Mouse (Mus musculus) heart, embryonic 14.5 days (tissue): ENCODE data around the gene Csrp2. TPM values are rescaled to one million over a fixed set of nuclear protein-coding genes. Genes with fewer than 3 reads are reported as not detected.

ENCODE experiments used
- ATAC-seq: fragments of 200-750 bp; cut with Nextera tagmentation; 2 replicates; pipeline ENCODE4 v1.8.0; 2017; ENCODE audit warnings: low read depth, moderate TSS enrichment; ENCODE audit not compliant: insufficient number of reproducible peaks, insufficient read depth, low FRiP score
- H3K27ac ChIP-seq, 2 experiments: fragments of 200-500 bp in 1 of 2; fragments of 300-500 bp in 1 of 2; sonication (generic) in 1 of 2; replicated peaks in 1 of 2; 2 replicates each; pipeline ENCODE4 v1.5.1; 2012 to 2014; ENCODE audit warnings: low read depth in 2 of 2, low read length in 2 of 2, control low read depth in 1 of 2, mild to moderate bottlenecking in 1 of 2, mixed read lengths in 1 of 2; ENCODE audit not compliant: control insufficient read depth in 1 of 2, insufficient read depth in 1 of 2
- H3K27me3 ChIP-seq: fragments of 300-500 bp; sonication (generic); 2 replicates; pipeline ENCODE4 v1.6.1; 2014; ENCODE audit warnings: mild to moderate bottlenecking, low read length, control low read depth; ENCODE audit not compliant: control insufficient read depth, insufficient read depth
- H3K36me3 ChIP-seq: fragments of 300-500 bp; sonication (generic); 2 replicates; pipeline ENCODE4 v1.6.1; 2014; ENCODE audit warnings: mild to moderate bottlenecking, control low read depth, low read length, mixed read lengths; ENCODE audit not compliant: control insufficient read depth, insufficient read depth
- H3K4me1 ChIP-seq, 2 experiments: fragments of 200-500 bp in 1 of 2; fragments of 300-500 bp in 1 of 2; sonication (generic) in 1 of 2; 2 replicates each; pipeline ENCODE4 v1.6.1; 2012 to 2014; ENCODE audit warnings: low read length in 2 of 2, control low read depth in 1 of 2, mixed read lengths in 1 of 2; ENCODE audit not compliant: control insufficient read depth in 2 of 2, insufficient read depth in 2 of 2
- H3K4me2 ChIP-seq: fragments of 300-500 bp; sonication (generic); 2 replicates; pipeline ENCODE4 v1.6.1; 2014; ENCODE audit warnings: mild to moderate bottlenecking, low read length
- H3K4me3 ChIP-seq, 2 experiments: fragments of 200-500 bp in 1 of 2; fragments of 300-500 bp in 1 of 2; sonication (generic) in 1 of 2; 2 replicates each; pipeline ENCODE4 v1.5.1; 2012 to 2014; ENCODE audit warnings: low read length in 2 of 2, mild to moderate bottlenecking in 2 of 2, control low read depth in 1 of 2, low read depth in 1 of 2, moderate library complexity in 1 of 2; ENCODE audit not compliant: control insufficient read depth in 1 of 2, insufficient read depth in 1 of 2
- H3K9ac ChIP-seq: fragments of 300-500 bp; sonication (generic); 2 replicates; pipeline ENCODE4 v1.6.1; 2014; ENCODE audit warnings: mild to moderate bottlenecking, low read length
- H3K9me3 ChIP-seq: fragments of 300-500 bp; sonication (generic); 2 replicates; pipeline ENCODE4 v1.6.1; 2016; ENCODE audit warnings: low read length, control low read depth; ENCODE audit not compliant: control insufficient read depth
- WGBS: fragments of 180-500 bp; shearing (Covaris S2); extraction: QIAGEN DNeasy Blood & Tissue Kit; methylation state at CpG from one replicate; pipeline ENCODE4 v1.1.7; 2014; 5-methylcytosine and 5-hydroxymethylcytosine counted together
- polyA plus RNA-seq: library from polyadenylated mRNA; unstranded; fragments of >200 nt; fragmentation: Nextera tagmentation; extraction: Ambion mirVana; gene quantifications from 2 replicates; pipeline ENCODE4 v1.2.1, GENCODE M21; 2014

Csrp2 gene
- polyA plus RNA-seq, 1 experiment from 2014 or later: 541 TPM

DNA sequence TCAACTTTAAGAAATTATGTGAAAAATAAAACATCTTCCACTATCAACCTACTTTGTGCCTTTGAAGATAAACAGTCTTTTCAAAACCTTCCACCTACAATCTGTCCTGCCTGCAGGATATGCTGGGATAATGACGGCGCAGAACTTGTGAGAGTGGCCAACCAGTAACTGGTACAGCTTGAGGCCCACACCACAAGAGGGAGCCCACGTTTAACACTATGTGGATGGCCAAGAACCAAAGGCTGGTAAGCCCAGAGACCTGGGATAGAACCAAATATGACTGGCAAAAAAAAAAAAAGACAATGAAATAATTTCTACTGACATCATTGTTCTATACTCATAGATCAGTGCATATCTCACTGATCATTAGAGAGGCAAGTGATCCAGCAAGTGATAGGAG lies 54.9 kb downstream of the Csrp2 start:
- Histone ChIP-seq H3K27ac (no peak overlapping the region), H3K4me3 (no peak overlapping the region), H3K4me2 (no peak overlapping the region), H3K4me1 (no peaks in the 10 kb centered on the region), H3K36me3 (peaks cover 56% of the 10 kb centered on the region), H3K27me3 (no peaks in the 10 kb centered on the region), H3K9me3 (no peaks in the 10 kb centered on the region), H3K9ac (no peak overlapping the region)
- no peak for ATAC-seq
- 42% methylated on average over 3 of the region's 3 CpGs for WGBS

DNA sequence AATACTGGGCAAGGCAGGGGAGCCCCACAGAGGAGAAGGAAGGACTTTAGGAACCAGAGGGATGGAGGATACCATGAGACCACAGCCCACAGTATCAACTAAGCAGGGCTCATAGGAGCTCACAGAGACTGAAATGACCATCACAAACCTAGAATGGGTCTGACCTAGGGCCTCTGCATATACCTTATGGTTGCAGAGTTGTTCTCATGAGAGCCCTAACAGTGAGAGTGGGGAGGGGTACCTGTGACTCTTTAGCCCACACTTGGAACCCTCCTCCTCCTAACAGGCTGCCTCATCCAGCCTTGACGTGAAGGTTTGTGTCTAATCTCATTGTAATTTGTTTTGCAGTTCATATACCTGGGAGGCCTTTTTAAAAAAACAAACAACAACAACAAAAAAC lies 55.3 kb downstream of the Csrp2 start:
- Histone ChIP-seq H3K4me1 (no peaks in the 10 kb centered on the region), H3K27ac (no peak overlapping the region), H3K27me3 (no peaks in the 10 kb centered on the region), H3K4me2 (no peak overlapping the region), H3K9ac (no peak overlapping the region), H3K9me3 (no peaks in the 10 kb centered on the region), H3K4me3 (no peak overlapping the region), H3K36me3 (peaks cover 60% of the 10 kb centered on the region)
- ATAC-seq: no peak
- WGBS: 77% methylated on average over 1 of the region's 1 CpGs

DNA sequence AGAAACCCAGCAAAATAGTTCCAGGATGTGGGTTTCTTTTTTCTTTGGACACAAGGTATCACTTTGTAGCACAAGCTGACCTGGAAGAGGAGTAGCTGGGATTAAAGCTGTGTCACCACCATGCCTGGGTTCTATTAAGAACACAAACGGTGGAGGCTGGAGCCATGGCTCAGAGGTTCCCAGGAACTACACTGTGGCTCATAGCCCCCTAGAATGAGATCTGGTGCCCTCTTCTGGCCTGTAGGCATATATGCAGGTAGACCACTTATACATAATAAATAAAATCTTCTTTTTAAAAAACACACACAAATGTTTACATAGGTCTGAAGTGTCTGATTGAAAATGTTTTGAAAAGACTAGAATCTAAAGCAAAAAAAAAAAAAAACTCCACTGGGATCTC lies 56.5 kb downstream of the Csrp2 start:
- Histone ChIP-seq H3K9ac (no peak overlapping the region), H3K4me1 (no peaks in the 10 kb centered on the region), H3K27ac (no peak overlapping the region), H3K4me2 (no peak overlapping the region), H3K9me3 (no peaks in the 10 kb centered on the region), H3K27me3 (no peaks in the 10 kb centered on the region), H3K36me3 (peaks cover 64% of the 10 kb centered on the region), H3K4me3 (no peak overlapping the region)
- WGBS: 8% methylated on average over 1 of the region's 1 CpGs
- ATAC-seq: no peak

DNA sequence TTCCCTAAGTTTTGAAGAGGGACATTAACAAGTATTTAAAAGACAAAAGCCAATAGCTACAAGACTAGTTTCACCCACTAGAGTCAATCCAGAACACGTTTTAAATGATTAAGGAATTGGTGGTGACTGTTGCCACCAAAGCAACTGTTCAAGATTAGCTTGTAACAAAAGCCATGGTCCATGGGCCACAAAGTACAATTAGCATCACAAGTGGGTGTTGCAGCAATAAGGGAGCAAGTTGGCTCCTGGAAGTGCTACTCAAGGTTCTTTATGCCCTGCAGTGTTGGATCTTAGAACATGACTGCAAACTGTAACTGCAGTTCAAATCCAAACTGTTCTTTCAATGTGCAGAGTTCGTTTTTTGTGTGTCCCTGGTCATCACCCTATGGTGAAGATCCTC lies 57.8 kb downstream of the Csrp2 start:
- 57% methylated on average over 2 of the region's 2 CpGs for WGBS
- H3K27me3 ChIP-seq: no peaks in the 10 kb centered on the region
- H3K4me3 ChIP-seq: no peak overlapping the region

DNA sequence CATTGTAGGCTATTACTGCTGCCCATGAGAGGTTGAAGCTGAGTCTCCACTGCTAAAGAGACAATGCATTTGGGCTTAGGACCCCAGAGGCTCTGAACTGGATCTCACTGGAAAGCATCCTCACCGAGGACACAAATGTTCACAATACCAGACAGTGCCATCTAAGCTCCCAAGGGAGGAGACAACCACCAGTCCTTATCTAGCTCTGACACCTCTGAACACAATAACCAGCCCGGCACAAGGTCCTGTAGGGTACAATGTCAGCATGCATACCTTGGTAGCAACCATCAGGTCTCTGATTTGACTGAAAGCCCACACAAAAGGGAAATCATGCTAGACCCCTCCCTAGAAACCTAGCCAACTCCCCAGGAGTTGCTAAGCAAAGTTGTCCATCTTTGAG lies 59.8 kb downstream of the Csrp2 start:
- no peak overlapping the region for H3K9ac ChIP-seq
- H3K4me1 ChIP-seq: no peaks in the 10 kb centered on the region
- H3K27me3 ChIP-seq: no peaks in the 10 kb centered on the region
- no peak overlapping the region for H3K4me2 ChIP-seq
- peaks cover 46% of the 10 kb centered on the region for H3K36me3 ChIP-seq
- WGBS: 50% methylated on average over 2 of the region's 2 CpGs
- no peak for ATAC-seq
- no peak overlapping the region for H3K4me3 ChIP-seq
- H3K9me3 ChIP-seq: no peaks in the 10 kb centered on the region
- H3K27ac ChIP-seq: no peak overlapping the region

More for the DNA sequence above, 57.8 kb downstream of the Csrp2 start:
- no peak overlapping the region for H3K27ac ChIP-seq
- H3K4me1 ChIP-seq: no peaks in the 10 kb centered on the region
- ATAC-seq: no peak
- H3K4me2 ChIP-seq: no peak overlapping the region
- H3K9me3 ChIP-seq: no peaks in the 10 kb centered on the region
- H3K9ac ChIP-seq: no peak overlapping the region
- H3K36me3 ChIP-seq: peaks cover 62% of the 10 kb centered on the region

DNA sequence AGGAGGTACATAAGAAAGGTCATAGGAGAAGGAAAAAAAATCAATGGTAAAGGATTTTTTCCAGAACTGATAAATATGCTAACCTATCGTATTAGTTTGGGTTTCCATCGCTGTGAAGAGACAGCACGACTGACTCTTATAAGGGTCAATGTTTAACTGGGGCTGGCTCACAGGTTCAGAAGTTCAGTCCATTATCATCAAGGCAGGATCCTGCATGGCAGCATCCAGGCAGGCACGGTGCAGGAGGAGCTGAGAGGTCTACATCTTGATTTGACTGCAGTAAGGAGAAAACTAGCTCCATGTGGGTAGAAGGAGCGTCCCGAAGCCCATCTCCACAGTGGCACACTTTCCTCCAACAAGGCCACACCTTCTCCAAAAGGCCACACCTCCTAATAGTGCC lies 60.9 kb downstream of the Csrp2 start:
- Histone ChIP-seq H3K4me2 (no peak overlapping the region), H3K27me3 (no peaks in the 10 kb centered on the region), H3K4me1 (no peaks in the 10 kb centered on the region), H3K4me3 (no peak overlapping the region), H3K9me3 (no peaks in the 10 kb centered on the region), H3K9ac (no peak overlapping the region), H3K27ac (no peak overlapping the region), H3K36me3 (peaks cover 46% of the 10 kb centered on the region)
- no peak for ATAC-seq
- 95% methylated on average over 6 of the region's 6 CpGs for WGBS

DNA sequence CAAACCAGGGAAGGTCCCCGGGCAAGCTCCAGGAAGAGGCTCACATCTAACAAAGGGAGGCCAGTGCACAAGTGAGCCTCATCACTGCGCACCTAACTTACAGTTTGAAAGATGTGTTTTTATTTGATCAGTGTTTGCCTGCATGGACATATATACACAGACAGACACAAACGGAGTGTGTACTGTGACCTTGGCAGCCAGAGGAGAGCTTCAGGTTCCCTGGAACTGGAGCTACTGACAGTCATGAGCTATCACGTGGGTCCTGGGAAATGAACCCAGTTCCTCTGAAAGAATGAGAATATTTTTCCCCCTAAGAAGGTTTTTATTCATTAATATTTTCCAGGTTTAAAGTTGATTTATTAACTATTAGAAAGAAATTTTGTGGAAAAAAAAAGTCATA lies 63.2 kb downstream of the Csrp2 start:
- Histone ChIP-seq H3K27me3 (no peaks in the 10 kb centered on the region), H3K27ac (no peak overlapping the region), H3K4me1 (peaks cover 2 to 11% of the 10 kb centered on the region in 2 experiments; a peak in 3 of 4 replicates), H3K36me3 (peaks cover 37% of the 10 kb centered on the region), H3K4me2 (no peak overlapping the region), H3K9me3 (no peaks in the 10 kb centered on the region), H3K4me3 (no peak overlapping the region), H3K9ac (no peak overlapping the region)
- WGBS: 80% methylated on average over 4 of the region's 4 CpGs
- ATAC-seq: no peak

DNA sequence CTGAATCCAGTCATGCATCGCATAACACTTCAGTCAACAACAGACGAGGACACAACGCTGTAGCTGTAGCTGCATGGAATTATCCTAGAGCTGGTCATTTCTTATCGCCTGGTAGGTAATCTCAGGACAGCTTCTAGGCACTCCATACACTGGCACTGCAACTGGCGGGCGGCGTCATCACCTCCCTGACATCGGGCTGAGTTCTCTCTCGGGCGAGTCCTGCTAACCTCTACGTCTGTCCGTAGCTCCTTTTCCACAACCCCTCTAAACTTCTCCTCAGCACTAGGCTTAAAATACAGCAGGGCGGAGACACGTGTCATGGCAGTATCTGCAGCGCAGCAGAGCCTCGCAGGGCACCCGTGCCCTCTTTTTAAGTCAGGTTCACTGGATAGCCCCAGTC lies 67.1 kb downstream of the Csrp2 start:
- H3K27ac ChIP-seq: peak overlapping the region; percentile 39 to 55
- peak overlapping the region; percentile 58 for H3K4me2 ChIP-seq
- H3K9me3 ChIP-seq: no peaks in the 10 kb centered on the region
- peak overlapping the region; percentile 12 to 24; a peak in 2 of 4 replicates for H3K4me3 ChIP-seq
- H3K9ac ChIP-seq: peak overlapping the region; percentile 6; the same call in 1 of the 2 replicates
- 36% methylated on average over 17 of the region's 17 CpGs for WGBS
- peaks cover 3 to 22% of the 10 kb centered on the region in 2 experiments; a peak in 3 of 4 replicates for H3K4me1 ChIP-seq
- no peaks in the 10 kb centered on the region for H3K27me3 ChIP-seq
- peak; percentile 47 for ATAC-seq
- peaks cover 4% of the 10 kb centered on the region for H3K36me3 ChIP-seq
